Mouse (Mus musculus): Measurements from ENCODE around the gene Olfr1152.

The Olfr1152 gene

DNA sequence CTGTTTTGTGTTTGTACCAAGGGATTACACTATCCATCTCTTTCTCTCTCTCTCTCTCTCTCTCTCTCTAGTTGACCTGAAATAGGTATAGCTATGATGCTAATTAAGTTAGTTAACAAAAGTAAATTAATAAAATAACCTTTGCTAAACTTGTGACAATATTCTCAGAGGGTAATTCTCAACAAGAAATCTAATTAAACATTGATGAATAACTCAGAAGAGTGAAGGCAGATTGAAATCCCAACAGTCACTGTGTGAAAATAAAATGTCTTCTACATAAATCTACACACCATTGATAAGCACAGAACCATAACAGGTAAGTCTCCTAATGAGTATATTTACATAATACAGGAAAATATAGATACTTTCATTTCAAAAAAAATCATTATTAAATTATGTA is at the start of gene Olfr1152:
Gene Olfr1152 (plus strand): TSS at position 301 of the 400 bp plus-strand sequence.
- ATAC-seq (ENCODE audit: low TSS enrichment) = no peak

DNA sequence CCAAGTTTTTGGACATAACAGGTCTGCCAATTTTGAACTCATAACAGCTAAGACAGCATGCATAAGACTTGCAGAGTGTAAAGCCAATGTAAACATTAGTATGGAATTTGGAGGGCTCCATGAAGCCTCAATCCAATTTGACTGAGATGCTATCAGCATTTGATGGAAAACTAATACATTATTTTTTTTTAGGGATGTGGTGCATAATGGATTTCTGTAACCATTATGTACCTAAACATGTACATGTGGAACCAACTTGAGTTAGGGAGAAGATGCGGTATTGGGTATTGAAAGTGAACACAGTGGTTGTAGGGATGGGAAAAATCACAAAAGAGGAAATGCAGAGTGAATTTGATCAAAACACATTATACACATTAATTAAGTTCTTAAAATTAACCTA is 36.1 kb upstream of the Olfr1152 start, which contains the start of gene Olfr1148:
Gene Olfr1148 (plus strand): TSS at position 301 of the 400 bp plus-strand sequence.
- no peak for ATAC-seq (ENCODE audit: low TSS enrichment)

DNA sequence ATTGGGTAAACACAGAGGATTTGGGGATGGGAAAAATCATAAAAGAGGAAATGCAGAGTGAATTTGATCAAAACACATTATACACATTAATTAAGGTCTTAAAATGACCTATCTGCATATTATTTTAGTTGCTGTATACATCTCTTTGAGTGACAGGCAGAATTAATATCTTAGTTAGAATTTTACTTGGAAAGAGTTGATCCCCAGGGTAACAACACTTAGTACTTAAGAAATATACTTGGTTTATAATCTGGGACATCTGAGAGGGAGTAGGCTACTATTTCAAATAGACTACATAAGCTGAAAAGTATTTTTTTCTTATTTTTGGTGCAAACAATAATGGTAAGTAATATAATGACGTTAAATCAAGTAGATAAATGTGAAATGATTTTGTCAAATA is 22.6 kb upstream of the Olfr1152 start, which contains the start of gene Olfr1150-ps1:
Gene Olfr1150-ps1 (plus strand): TSS at position 301 of the 400 bp plus-strand sequence.
- no peak for ATAC-seq (ENCODE audit: low TSS enrichment)

DNA sequence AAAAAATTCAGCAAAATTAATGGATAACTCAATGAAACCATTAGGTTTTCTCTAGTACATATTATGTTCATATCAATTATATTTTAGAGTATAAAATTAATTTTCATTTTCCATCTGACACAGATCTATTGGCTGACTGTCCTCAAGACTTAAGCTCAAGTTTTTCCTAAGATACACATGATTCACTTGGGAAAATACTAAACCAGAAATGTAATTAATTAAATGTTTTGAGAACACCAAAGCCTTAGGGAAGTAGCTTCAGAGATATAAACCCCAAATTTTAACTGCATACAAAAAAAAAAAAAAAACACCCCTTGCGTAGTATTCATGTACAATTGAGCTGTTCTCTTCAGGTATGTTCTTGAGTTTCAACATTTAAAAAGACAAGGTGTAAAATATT is 10.7 kb upstream of the Olfr1152 start, which contains the start of gene Olfr1151:
Gene Olfr1151 (plus strand): TSS at position 301 of the 400 bp plus-strand sequence.
- ATAC-seq (ENCODE audit: low TSS enrichment) = no peak

DNA sequence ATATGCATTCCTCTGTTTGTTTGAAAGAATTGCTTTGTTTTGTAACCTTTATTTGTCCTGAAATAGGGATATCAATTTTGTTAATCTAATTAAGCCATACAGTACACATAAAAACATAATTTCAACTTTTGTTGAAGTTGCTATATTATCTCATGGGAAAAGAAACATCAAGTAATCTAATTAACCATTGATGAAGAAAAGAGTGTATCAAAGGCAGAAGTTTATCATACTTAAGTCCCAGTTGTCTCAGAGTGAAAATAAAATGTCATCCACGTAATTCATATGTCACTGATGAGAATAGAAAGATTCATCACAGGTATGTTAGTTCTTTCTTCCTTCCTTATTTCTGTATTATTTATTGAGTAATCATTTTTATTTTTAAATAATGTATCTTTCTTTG is 28.4 kb downstream of the Olfr1152 start, which contains the start of gene Olfr1153:
Gene Olfr1153 (plus strand): TSS at position 301 of the 400 bp plus-strand sequence.
- no peak for ATAC-seq (ENCODE audit: low TSS enrichment)

DNA sequence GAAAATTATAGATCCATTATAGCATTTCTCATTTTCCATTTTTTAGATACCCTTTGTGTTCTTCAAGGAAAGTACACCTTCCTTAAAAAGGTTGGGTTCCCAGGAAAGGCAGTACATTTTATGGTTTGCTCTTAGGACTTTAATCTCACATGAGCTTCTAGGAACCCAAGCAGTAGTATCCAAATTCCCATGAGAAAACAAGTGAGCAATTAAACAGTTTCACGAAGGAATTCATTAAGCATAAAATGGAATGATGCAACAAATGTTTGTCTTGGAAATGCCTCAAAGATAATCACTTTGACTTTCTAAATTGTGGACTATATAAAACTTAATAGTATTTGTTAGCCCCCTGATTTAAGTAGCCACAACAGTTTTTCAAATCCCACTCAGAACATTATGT is 38.8 kb downstream of the Olfr1152 start, which contains the start of gene Olfr1154:
Gene Olfr1154 (minus strand): TSS at position 101 of the 400 bp plus-strand sequence.
- no peak for ATAC-seq (ENCODE audit: low TSS enrichment)

All from frontal cortex, adult (tissue).